Mouse (Mus musculus): Measurements from ENCODE around the gene Etnk1.

- TF ChIP-seq MAX (IDR thresholded peaks at IDR 0.05; ENCODE audit: low read depth) (no peak), USF1 (IDR thresholded peaks at IDR 0.05; ENCODE audit: low read depth) (no peak), POLR2A (IDR thresholded peaks at IDR 0.05; ENCODE audit: insufficient read length, low read depth) (no peak), MYOG (IDR thresholded peaks at IDR 0.05; ENCODE audit: control insufficient read depth in 1 of 3, insufficient read depth in 1 of 3, insufficient read length in 2 of 3, low read depth in 2 of 3) (no peak), POLR2AphosphoS2 (IDR thresholded peaks at IDR 0.05; ENCODE audit: insufficient read length, low read depth) (no peak), TCF12 (IDR thresholded peaks at IDR 0.05; ENCODE audit: insufficient read depth, poor library complexity, severe bottlenecking) (no peak), E2F4 (IDR thresholded peaks at IDR 0.05; ENCODE audit: insufficient read depth) (no peak), REST (IDR thresholded peaks at IDR 0.05; ENCODE audit: insufficient read depth, insufficient read length) (no peak), MYOD1 (IDR thresholded peaks at IDR 0.05; ENCODE audit: control insufficient read depth in 1 of 3, insufficient read length in 2 of 3, low read depth in 2 of 3) (no peak), SRF (IDR thresholded peaks at IDR 0.05; ENCODE audit: control insufficient read depth, insufficient read length, low read depth) (no peak), CEBPB (IDR thresholded peaks at IDR 0.05; ENCODE audit: insufficient read depth, poor library complexity, severe bottlenecking) (no peak)
Observed at GRCm38 (mm10) chr6:143167981-143168674, 1.1 kb downstream of the Etnk1 start.
